Mouse (Mus musculus) ES-Bruce4 (cell line): Measurements from ENCODE around the gene Cd82.

Experiments used
- CTCF ChIP-seq: IDR thresholded peaks from one replicate; pipeline ENCODE4 v1.8.1; 2011; ENCODE audit warnings: low read depth, low read length
- EP300 ChIP-seq: IDR thresholded peaks from 2 replicates; pipeline ENCODE4 v1.6.1; 2011; ENCODE audit warnings: low read depth, low read length; ENCODE audit not compliant: insufficient read depth
- POLR2A ChIP-seq: IDR thresholded peaks from one replicate; pipeline ENCODE4 v1.8.1; 2011; ENCODE audit warnings: low read length; ENCODE audit not compliant: insufficient read depth

- TF ChIP-seq CTCF (no peak), POLR2A (no peak), EP300 (no peak)
Observed at GRCm38 (mm10) chr2:93493541-93493940, 30.6 kb upstream of the Cd82 start.
